Mouse (Mus musculus) kidney, postnatal 0 days (tissue): ENCODE measurements at regions not wholly inside any gene's neighbourhood (a gene's known extent, or its start where the extent isn't known, plus 50 kb on each side); places are given as distances from the start of the nearest gene placed in this dataset.

Source experiments
- ATAC-seq: fragments of 200-750 bp; cut with Nextera tagmentation; replicated peaks from 2 replicates; pipeline ENCODE4 v1.8.0; 2017; ENCODE audit warnings: low read depth, moderate number of reproducible peaks, moderate TSS enrichment, moderate library complexity; ENCODE audit not compliant: low FRiP score
- DNase-seq: peaks from one replicate; pipeline ENCODE4 v3.0.0-alpha.2; 2016; ENCODE audit warnings: low spot score
- H3K27ac ChIP-seq: fragments of 300-500 bp; sonication (generic); 2 replicates; pipeline ENCODE4 v1.5.1; 2014; ENCODE audit warnings: mild to moderate bottlenecking
- H3K27me3 ChIP-seq: fragments of 300-500 bp; sonication (generic); 2 replicates; pipeline ENCODE4 v1.6.1; 2014; ENCODE audit warnings: low read length, mixed read lengths; ENCODE audit not compliant: insufficient read depth
- H3K36me3 ChIP-seq: fragments of 300-500 bp; sonication (generic); 2 replicates; pipeline ENCODE4 v1.6.1; 2014; ENCODE audit warnings: low read length, mixed read lengths; ENCODE audit not compliant: insufficient read depth
- H3K4me1 ChIP-seq: fragments of 300-500 bp; sonication (generic); replicated peaks from 2 replicates; pipeline ENCODE4 v1.6.1; 2014; ENCODE audit warnings: antibody characterized with exemption, low read length, mixed read lengths; ENCODE audit not compliant: insufficient read depth
- H3K4me2 ChIP-seq: fragments of 300-500 bp; sonication (generic); 2 replicates; pipeline ENCODE4 v1.6.1; 2014; ENCODE audit warnings: mild to moderate bottlenecking, low read length, moderate library complexity, mixed read lengths
- H3K4me3 ChIP-seq: fragments of 300-500 bp; sonication (generic); replicated peaks from 2 replicates; pipeline ENCODE4 v1.5.1; 2014; ENCODE audit warnings: low read depth, low read length
- H3K9ac ChIP-seq: fragments of 300-500 bp; sonication (generic); 2 replicates; pipeline ENCODE4 v1.6.1; 2014; ENCODE audit warnings: low read depth, low read length
- H3K9me3 ChIP-seq: fragments of 300-500 bp; sonication (generic); replicated peaks from 2 replicates; pipeline ENCODE4 v1.6.1; 2016; ENCODE audit warnings: low read length, inconsistent platforms, mixed read lengths
- CTCF ChIP-seq: IDR thresholded peaks from 2 replicates; pipeline ENCODE4 v1.5.1; 2016; ENCODE audit warnings: antibody characterized with exemption, low read depth, mild to moderate bottlenecking, moderate library complexity

DNA sequence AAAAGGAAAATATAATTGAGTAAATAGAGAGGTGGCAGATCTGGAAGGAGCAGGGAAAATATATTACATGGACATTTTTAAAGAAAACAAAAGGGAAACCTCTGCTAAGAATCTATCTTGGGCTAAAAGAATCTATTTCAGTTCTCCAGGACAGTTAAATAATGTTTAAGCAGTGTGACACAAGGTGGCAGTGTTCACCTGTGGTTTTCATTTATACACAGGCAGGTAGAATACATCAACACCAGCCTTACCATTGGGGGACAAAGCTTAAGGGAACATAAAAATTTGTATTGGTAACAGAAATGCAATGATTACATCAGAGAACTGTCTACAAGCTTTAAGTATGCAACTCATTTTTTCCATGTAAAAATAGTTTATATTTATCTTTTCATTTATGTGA is 78.2 kb upstream of the Cldn34d start:
- no peak overlapping the region for H3K4me3 ChIP-seq
- no peak for ATAC-seq
- DNase-seq: peak; percentile 41
- H3K4me2 ChIP-seq: no peak overlapping the region
- no peak overlapping the region for H3K27ac ChIP-seq
- H3K9me3 ChIP-seq: no peaks in the 10 kb centered on the region
- no peaks in the 10 kb centered on the region for H3K36me3 ChIP-seq
- H3K9ac ChIP-seq: no peak overlapping the region
- peak; percentile 69 for TF ChIP-seq CTCF
- no peaks in the 10 kb centered on the region for H3K27me3 ChIP-seq
- H3K4me1 ChIP-seq: no peaks in the 10 kb centered on the region
